ENCODE assay signal across 10 mouse cellular contexts in the genomic region with DNA sequence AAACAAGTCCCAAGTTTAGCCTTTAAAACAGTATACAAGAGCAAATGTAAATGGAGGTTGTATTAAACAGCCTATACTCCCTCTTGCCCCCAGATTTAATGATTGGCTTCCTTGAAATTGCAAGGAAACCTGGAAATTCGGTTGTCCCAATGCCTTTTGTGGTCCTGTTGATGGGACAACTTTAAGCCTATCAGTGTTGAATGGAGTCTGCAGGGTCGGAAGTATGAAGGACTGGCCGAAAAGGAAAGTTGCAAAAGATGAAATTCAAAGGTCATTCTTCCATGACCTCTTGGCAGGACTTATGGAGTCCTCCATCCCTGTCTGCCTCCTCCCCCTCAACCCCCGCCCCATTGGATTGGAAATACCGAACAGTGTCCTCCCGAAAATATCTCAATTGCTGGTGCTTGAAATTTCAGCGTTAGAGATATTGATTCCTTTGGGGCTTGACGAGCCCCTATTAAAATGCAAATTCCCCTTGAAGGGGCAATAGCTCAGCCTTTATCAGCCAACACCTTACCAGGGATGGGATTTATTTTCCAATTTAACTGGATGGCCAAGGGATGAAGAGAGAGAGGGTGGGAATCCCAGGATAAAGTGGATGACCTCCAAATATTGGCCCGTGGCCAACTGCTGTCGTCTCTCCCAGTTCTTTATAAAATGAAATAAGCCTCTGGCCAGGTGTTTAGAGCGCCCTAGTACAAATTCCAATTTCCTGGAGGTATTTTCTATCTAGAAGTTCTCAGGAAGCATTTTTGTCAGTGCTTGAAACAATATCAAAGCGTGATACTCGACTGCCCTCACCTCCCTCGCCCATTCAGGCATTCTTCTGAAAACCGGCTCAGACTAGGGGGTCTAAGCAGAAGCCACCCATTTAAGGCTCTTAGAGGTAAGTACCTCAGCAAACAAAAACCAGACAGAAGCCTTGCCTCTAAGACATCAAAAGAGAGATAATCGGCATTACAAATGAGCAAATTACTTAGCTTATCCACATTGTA. TPM values are rescaled to one million over a fixed set of nuclear protein-coding genes. Genes with fewer than 3 reads are reported as not detected.
A peak's percentile ranks its signal among the peaks of the same experiment; 100 is the strongest.
DNase-seq lines count a peak whose midpoint lies in the region; ATAC-seq and TF ChIP-seq lines count a peak whose summit lies in the region.
"Had no signal": no experiment of that assay in that cellular context is flagged by ENCODE, and none has a peak within 500 bp of the region (broad histone marks: within the 10 kb centered on the region; RNA-seq: fewer than 3 reads in every experiment).

No protein-coding gene starts in this region.

- WGBS in kidney, embryonic 14.5 days = 14% methylated on average over 16 of the region's 16 CpGs
- WGBS in embryonic facial prominence, embryonic 11.5 days = 11% methylated on average over 16 of the region's 16 CpGs
- WGBS in hindbrain, embryonic 14.5 days = 9% methylated on average over 16 of the region's 16 CpGs
- 6% methylated on average over 16 of the region's 16 CpGs for WGBS in midbrain, postnatal 0 days

- no peak for TF ChIP-seq CTCF in midbrain, postnatal 0 days (IDR thresholded peaks at IDR 0.05)

- peaks cover 3% of the 10 kb centered on the region; the same call in 1 of the 2 replicates for H3K4me1 ChIP-seq in kidney, embryonic 14.5 days (ENCODE audit: control insufficient read depth, insufficient read depth, low read length)
- no peaks in the 10 kb centered on the region; the same call in 1 of the 2 replicates for H3K4me1 ChIP-seq in embryonic facial prominence, embryonic 11.5 days (ENCODE audit: control insufficient read depth, insufficient read depth, low read length)
- H3K4me1 ChIP-seq in hindbrain, embryonic 14.5 days (replicated peaks; ENCODE audit: control insufficient read depth, insufficient read depth, low read length) = peaks cover 24% of the 10 kb centered on the region
- H3K4me1 ChIP-seq in midbrain, postnatal 0 days (ENCODE audit: insufficient read depth, low read length) = peaks cover 8% of the 10 kb centered on the region; the same call in 1 of the 2 replicates

- no peaks in the 10 kb centered on the region for H3K9me3 ChIP-seq in kidney, embryonic 14.5 days (ENCODE audit: control insufficient read depth, low read length)
- H3K9me3 ChIP-seq in embryonic facial prominence, embryonic 11.5 days (replicated peaks; ENCODE audit: control insufficient read depth, low read length) = no peaks in the 10 kb centered on the region
- H3K9me3 ChIP-seq in hindbrain, embryonic 14.5 days (ENCODE audit: control insufficient read depth, low read length) = no peaks in the 10 kb centered on the region
- H3K9me3 ChIP-seq in midbrain, postnatal 0 days (ENCODE audit: low read length) = no peaks in the 10 kb centered on the region

- peak overlapping the region; percentile 100 for H3K4me2 ChIP-seq in kidney, embryonic 14.5 days (replicated peaks; ENCODE audit: low read depth, low read length)
- peak overlapping the region; percentile 100; the same call in 1 of the 2 replicates for H3K4me2 ChIP-seq in embryonic facial prominence, embryonic 11.5 days (ENCODE audit: low read depth, low read length)
- peak overlapping the region; percentile 95 for H3K4me2 ChIP-seq in hindbrain, embryonic 14.5 days (replicated peaks)
- H3K4me2 ChIP-seq in midbrain, postnatal 0 days (ENCODE audit: low read depth, low read length, poor library complexity, severe bottlenecking) = peak overlapping the region; percentile 98

- no peak for DNase-seq in kidney, adult 18-20 months
- DNase-seq in embryonic facial prominence, embryonic 11.5 days (ENCODE audit: low spot score) = no peak
- no peak for DNase-seq in hindbrain, embryonic 14.5 days (ENCODE audit: low spot score)
- DNase-seq in midbrain, postnatal 0 days (ENCODE audit: low spot score) = no peak
- DNase-seq in B cell, adult 2 months = no peak
- DNase-seq in testis, postnatal 14 days (ENCODE audit: low spot score) = no peak

- H3K36me3 ChIP-seq in kidney, embryonic 14.5 days (ENCODE audit: control insufficient read depth, insufficient read depth, low read length) = no peaks in the 10 kb centered on the region
- H3K36me3 ChIP-seq in embryonic facial prominence, embryonic 11.5 days (replicated peaks; ENCODE audit: control insufficient read depth, insufficient read depth, low read depth, low read length) = no peaks in the 10 kb centered on the region
- no peaks in the 10 kb centered on the region for H3K36me3 ChIP-seq in hindbrain, embryonic 14.5 days (replicated peaks; ENCODE audit: control insufficient read depth, insufficient read depth)
- H3K36me3 ChIP-seq in midbrain, postnatal 0 days (ENCODE audit: insufficient read depth, low read length) = no peaks in the 10 kb centered on the region

- ATAC-seq in kidney, embryonic 14.5 days (ENCODE audit: low FRiP score, low TSS enrichment) = no peak
- no peak for ATAC-seq in embryonic facial prominence, embryonic 11.5 days (replicated peaks; ENCODE audit: insufficient number of reproducible peaks, low FRiP score, low TSS enrichment, low read depth)
- no peak for ATAC-seq in hindbrain, embryonic 14.5 days (ENCODE audit: low FRiP score)
- ATAC-seq in midbrain, postnatal 0 days (ENCODE audit: low FRiP score) = no peak
- no peak for ATAC-seq in megakaryocyte-erythroid progenitor cell, adult 5-6 weeks (replicated peaks; ENCODE audit: low FRiP score, low TSS enrichment, poor library complexity, severe bottlenecking)

- H3K4me3 ChIP-seq in kidney, embryonic 14.5 days (ENCODE audit: low read length) = peak overlapping the region; percentile 61
- H3K4me3 ChIP-seq in embryonic facial prominence, embryonic 11.5 days (ENCODE audit: low read depth, low read length) = peak overlapping the region; percentile 64
- peak overlapping the region; percentile 61 for H3K4me3 ChIP-seq in hindbrain, embryonic 14.5 days (replicated peaks; ENCODE audit: low read length)
- peak overlapping the region; percentile 67 for H3K4me3 ChIP-seq in midbrain, postnatal 0 days (ENCODE audit: low read depth, low read length)

- H3K27me3 ChIP-seq in kidney, embryonic 14.5 days (ENCODE audit: control insufficient read depth, insufficient read depth, low read length) = peaks cover 47% of the 10 kb centered on the region
- H3K27me3 ChIP-seq in embryonic facial prominence, embryonic 11.5 days (ENCODE audit: control insufficient read depth, insufficient read depth, low read length) = peaks cover 24% of the 10 kb centered on the region
- H3K27me3 ChIP-seq in hindbrain, embryonic 14.5 days (ENCODE audit: control insufficient read depth, insufficient read depth, low read length) = peaks cover 4% of the 10 kb centered on the region; the same call in 1 of the 2 replicates
- H3K27me3 ChIP-seq in midbrain, postnatal 0 days (ENCODE audit: insufficient read depth, low read length) = no peaks in the 10 kb centered on the region

- no peak overlapping the region for H3K9ac ChIP-seq in kidney, embryonic 14.5 days (ENCODE audit: low read depth, low read length)
- no peak overlapping the region for H3K9ac ChIP-seq in embryonic facial prominence, embryonic 11.5 days (replicated peaks; ENCODE audit: low read length)
- peak overlapping the region; percentile 77 for H3K9ac ChIP-seq in hindbrain, embryonic 14.5 days
- peak overlapping the region; percentile 62 for H3K9ac ChIP-seq in midbrain, postnatal 0 days (replicated peaks; ENCODE audit: low read length, poor library complexity, severe bottlenecking)

- H3K27ac ChIP-seq in kidney, embryonic 14.5 days (ENCODE audit: low read depth, low read length) = no peak overlapping the region
- no peak overlapping the region for H3K27ac ChIP-seq in embryonic facial prominence, embryonic 11.5 days (replicated peaks; ENCODE audit: low read depth, low read length)
- peak overlapping the region; percentile 87; the same call in 1 of the 2 replicates for H3K27ac ChIP-seq in hindbrain, embryonic 14.5 days
- no peak overlapping the region for H3K27ac ChIP-seq in midbrain, postnatal 0 days (ENCODE audit: low read depth, low read length)

RNA-seq across cellular contexts. Expression of gene Fam189a1, which starts 1.0 kb away (rescaled TPM):
- 0.40 and 0.65 TPM in 2 replicates for polyA plus RNA-seq in kidney, embryonic 14.5 days (2014; fragmentation: Nextera tagmentation; extraction: Ambion mirVana)
- polyA plus RNA-seq in embryonic facial prominence, embryonic 11.5 days (2014; fragmentation: Nextera tagmentation; extraction: Ambion mirVana) = 0.88 and 1.2 TPM in 2 replicates
- 15.8 and 16.1 TPM in 2 replicates for polyA plus RNA-seq in hindbrain, embryonic 14.5 days (2014; fragmentation: Nextera tagmentation; extraction: Ambion mirVana)
- 19.7 and 21.3 TPM in 2 replicates for total RNA-seq in midbrain, postnatal 0 days (2014; rRNA removed)
- polyA plus RNA-seq in midbrain, postnatal 0 days (2015; fragmentation: Nextera tagmentation; extraction: Ambion mirVana) = 10.0 and 12.8 TPM in 2 replicates
- not detected in 2 replicates for total RNA-seq in megakaryocyte-erythroid progenitor cell, adult 5-6 weeks (2014; fragmentation: Nextera tagmentation)
- not detected in 2 replicates for total RNA-seq in megakaryocyte-erythroid progenitor cell, adult 5-6 weeks (2017)
- total RNA-seq: granulocyte monocyte progenitor cell, adult 5-6 weeks had no signal
- polyA plus RNA-seq: liver, embryonic 16.5 days had no signal

Comparison
In these comparisons a context has a peak if more than half of its experiments do, and no peak if none do; other contexts are left out.
1. H3K9ac ChIP-seq: peak in hindbrain, embryonic 14.5 days (single experiment) and midbrain, postnatal 0 days (single experiment); none in kidney, embryonic 14.5 days (single experiment) and embryonic facial prominence, embryonic 11.5 days (single experiment).
2. Peak in every context shown above with its lines, with median percentiles within 50 percentile points of each other: H3K4me2 ChIP-seq and H3K4me3 ChIP-seq.